Mouse (Mus musculus): Measurements from ENCODE around the gene Col20a1. TPM values are rescaled to one million over a fixed set of nuclear protein-coding genes. Genes with fewer than 3 reads are reported as not detected.
A peak's percentile ranks its signal among the peaks of the same experiment; 100 is the strongest.

The Col20a1 gene
- polyA plus RNA-seq, 1 experiment from 2014 or later: 0.93 TPM

DNA sequence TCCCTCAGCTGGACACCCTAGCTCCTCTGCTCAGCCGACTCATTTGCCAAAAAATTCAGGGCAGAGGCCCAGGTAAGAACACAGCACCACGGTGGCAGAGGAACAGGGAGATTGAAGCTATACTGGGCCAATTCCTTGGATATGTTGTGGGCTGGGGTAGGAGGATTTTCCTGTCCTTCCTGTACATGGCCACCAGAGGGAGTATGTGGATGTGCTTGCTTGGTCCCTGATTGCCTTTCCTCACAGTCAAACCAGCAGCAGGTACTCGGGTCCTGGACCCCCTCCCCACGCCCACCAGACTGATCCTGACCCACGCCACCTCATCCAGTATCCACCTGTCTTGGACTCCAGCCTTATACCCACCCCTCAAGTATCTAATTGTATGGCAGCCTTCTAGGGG is 10.1 kb downstream of the Col20a1 start:
- Histone ChIP-seq H3K27ac (no peak overlapping the region), H3K4me1 (no peaks in the 10 kb centered on the region), H3K4me2 (no peak overlapping the region), H3K27me3 (no peaks in the 10 kb centered on the region), H3K36me3 (no peaks in the 10 kb centered on the region), H3K9ac (no peak overlapping the region), H3K4me3 (no peak overlapping the region), H3K9me3 (no peaks in the 10 kb centered on the region)
- ATAC-seq (ENCODE audit: insufficient number of reproducible peaks, insufficient read depth, low FRiP score, low TSS enrichment, low read depth): no peak
- 12% methylated on average over 5 of the region's 5 CpGs for WGBS

DNA sequence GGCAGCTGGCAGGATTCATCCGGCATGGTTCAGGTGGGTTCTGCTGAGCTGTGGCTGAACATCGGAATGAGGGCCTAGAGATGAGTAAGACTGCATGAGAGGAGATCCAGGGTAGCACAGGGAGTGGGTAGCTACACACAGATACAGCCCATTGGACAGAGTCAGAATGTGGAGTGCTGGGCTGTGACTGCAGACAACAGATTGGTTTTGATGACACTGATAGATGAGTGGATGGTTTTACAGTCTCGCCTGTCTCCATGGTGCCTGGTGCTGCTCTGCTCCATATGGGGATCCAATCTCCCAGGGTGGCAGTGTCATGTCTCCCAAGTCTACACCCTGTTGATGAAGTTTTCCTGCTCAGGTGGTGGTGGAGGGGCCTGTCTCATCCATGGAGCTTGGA is 10.6 kb downstream of the Col20a1 start:
- no peak overlapping the region for H3K27ac ChIP-seq
- H3K36me3 ChIP-seq: no peaks in the 10 kb centered on the region
- ATAC-seq (ENCODE audit: insufficient number of reproducible peaks, insufficient read depth, low FRiP score, low TSS enrichment, low read depth): no peak
- H3K9me3 ChIP-seq: no peaks in the 10 kb centered on the region
- H3K4me1 ChIP-seq: no peaks in the 10 kb centered on the region
- no peak overlapping the region for H3K9ac ChIP-seq
- no peaks in the 10 kb centered on the region for H3K27me3 ChIP-seq
- no peak overlapping the region for H3K4me2 ChIP-seq
- 67% methylated on average over 3 of the region's 3 CpGs for WGBS
- no peak overlapping the region for H3K4me3 ChIP-seq

- Histone ChIP-seq H3K9me3 (no peaks in the 10 kb centered on the region), H3K4me2 (no peak overlapping the region), H3K9ac (no peak overlapping the region), H3K4me3 (no peak overlapping the region), H3K36me3 (no peaks in the 10 kb centered on the region), H3K27ac (no peak overlapping the region), H3K27me3 (no peaks in the 10 kb centered on the region), H3K4me1 (no peaks in the 10 kb centered on the region)
- ATAC-seq (ENCODE audit: insufficient number of reproducible peaks, insufficient read depth, low FRiP score, low TSS enrichment, low read depth): no peak
- WGBS: 59% methylated on average over 4 of the region's 4 CpGs
Observed at GRCm38 (mm10) chr2:181007054-181007453, 20.7 kb downstream of the Col20a1 start.

GRCm38 (mm10) chr2:181008339-181008738 is 22.0 kb downstream of the Col20a1 start:
- Histone ChIP-seq H3K27ac (no peak overlapping the region), H3K4me1 (no peaks in the 10 kb centered on the region), H3K36me3 (no peaks in the 10 kb centered on the region), H3K27me3 (no peaks in the 10 kb centered on the region), H3K4me3 (no peak overlapping the region), H3K9ac (no peak overlapping the region), H3K4me2 (no peak overlapping the region), H3K9me3 (no peaks in the 10 kb centered on the region)
- no peak for ATAC-seq (ENCODE audit: insufficient number of reproducible peaks, insufficient read depth, low FRiP score, low TSS enrichment, low read depth)
- 74% methylated on average over 5 of the region's 5 CpGs for WGBS

DNA sequence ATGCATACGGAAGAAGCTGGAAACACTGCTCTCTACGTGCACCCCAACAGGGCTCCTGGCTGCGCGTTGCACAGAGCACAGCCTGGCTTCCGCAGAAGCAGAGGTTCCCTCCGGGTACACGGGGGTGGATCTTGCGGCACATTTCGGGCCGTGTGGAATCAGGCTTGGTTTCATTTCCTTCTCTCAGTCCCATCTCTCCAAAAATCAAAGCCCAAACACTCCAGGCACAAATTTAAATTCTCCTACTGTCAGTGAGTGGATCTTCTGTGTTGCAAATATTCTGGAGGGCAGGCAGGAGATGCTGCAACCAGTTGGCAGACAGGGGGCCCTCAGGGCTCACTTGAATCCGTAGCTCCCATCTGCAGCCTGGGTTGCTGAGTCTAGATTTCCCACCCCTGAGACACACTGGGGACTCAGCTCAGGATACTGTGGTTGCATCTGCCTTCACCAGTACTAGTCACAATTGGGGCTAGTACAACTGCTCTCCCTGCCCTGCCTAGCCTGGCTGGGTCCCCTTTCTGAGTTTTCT is 45.1 kb downstream of the Col20a1 start:
- H3K9ac ChIP-seq: no peak overlapping the region
- no peaks in the 10 kb centered on the region for H3K4me1 ChIP-seq
- no peaks in the 10 kb centered on the region for H3K36me3 ChIP-seq
- no peak overlapping the region for H3K27ac ChIP-seq
- H3K4me2 ChIP-seq: no peak overlapping the region
- H3K27me3 ChIP-seq: peaks cover 4% of the 10 kb centered on the region; the same call in 1 of the 2 replicates
- 79% methylated on average over 11 of the region's 11 CpGs for WGBS
- H3K4me3 ChIP-seq: no peak overlapping the region
- H3K9me3 ChIP-seq: no peaks in the 10 kb centered on the region
- no peak for ATAC-seq (ENCODE audit: insufficient number of reproducible peaks, insufficient read depth, low FRiP score, low TSS enrichment, low read depth)

GRCm38 (mm10) chr2:181032407-181032806 is 46.1 kb downstream of the Col20a1 start:
- H3K4me3 ChIP-seq: no peak overlapping the region
- 47% methylated on average over 5 of the region's 5 CpGs for WGBS
- H3K27me3 ChIP-seq: peaks cover 13% of the 10 kb centered on the region
- H3K4me1 ChIP-seq: no peaks in the 10 kb centered on the region
- ATAC-seq (ENCODE audit: insufficient number of reproducible peaks, insufficient read depth, low FRiP score, low TSS enrichment, low read depth): no peak
- no peaks in the 10 kb centered on the region for H3K9me3 ChIP-seq
- no peak overlapping the region for H3K4me2 ChIP-seq
- H3K9ac ChIP-seq: no peak overlapping the region
- H3K36me3 ChIP-seq: no peaks in the 10 kb centered on the region
- H3K27ac ChIP-seq: no peak overlapping the region

DNA sequence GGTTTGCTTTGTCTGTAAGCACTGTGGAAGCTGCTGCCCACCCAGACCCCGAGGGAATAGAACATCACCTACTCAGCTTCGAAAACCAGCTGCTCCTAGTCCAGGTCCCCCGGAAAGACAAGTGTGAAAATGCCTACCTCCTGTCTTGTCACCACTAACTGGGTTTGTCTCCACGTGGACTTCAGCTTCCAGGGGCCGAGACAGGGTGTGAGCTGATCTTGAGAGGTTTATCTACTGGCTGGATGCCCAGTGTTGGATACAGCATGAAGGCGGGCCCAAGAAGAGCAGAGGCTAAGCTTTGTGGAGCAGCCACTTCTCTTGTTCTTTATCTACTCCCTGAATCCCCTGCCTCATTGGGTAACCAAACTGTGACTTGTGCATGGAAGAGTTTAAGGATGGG is 47.0 kb downstream of the Col20a1 start:
- no peak overlapping the region for H3K9ac ChIP-seq
- 71% methylated on average over 6 of the region's 6 CpGs for WGBS

DNA sequence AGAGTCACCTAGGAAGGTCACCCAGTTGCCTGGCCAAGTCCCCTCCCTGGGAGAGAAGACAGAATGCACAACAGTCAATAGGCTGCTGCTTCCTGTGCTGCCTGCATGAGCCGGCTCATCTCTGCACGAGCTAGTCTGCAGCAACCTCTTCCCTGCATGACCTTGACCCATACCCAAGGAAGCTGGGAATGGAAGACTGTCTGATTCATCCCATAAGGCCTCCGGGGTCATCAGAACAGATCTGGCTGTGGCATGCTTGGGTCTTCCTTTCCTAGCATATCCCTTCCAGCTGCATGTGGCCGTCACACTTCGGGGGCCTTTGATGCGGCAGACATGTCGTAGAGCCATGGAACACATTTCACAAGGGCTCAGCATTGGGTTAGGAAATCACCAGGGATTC is 48.9 kb downstream of the Col20a1 start:
- Histone ChIP-seq H3K4me2 (no peak overlapping the region), H3K4me3 (no peak overlapping the region), H3K27me3 (peaks cover 41% of the 10 kb centered on the region), H3K9me3 (no peaks in the 10 kb centered on the region), H3K36me3 (no peaks in the 10 kb centered on the region), H3K4me1 (peaks cover 18% of the 10 kb centered on the region), H3K9ac (no peak overlapping the region), H3K27ac (no peak overlapping the region)
- 71% methylated on average over 7 of the region's 7 CpGs for WGBS
- ATAC-seq (ENCODE audit: insufficient number of reproducible peaks, insufficient read depth, low FRiP score, low TSS enrichment, low read depth): no peak

More for the DNA sequence above, 47.0 kb downstream of the Col20a1 start:
- Histone ChIP-seq H3K27me3 (peaks cover 22% of the 10 kb centered on the region), H3K4me2 (no peak overlapping the region), H3K9me3 (no peaks in the 10 kb centered on the region), H3K36me3 (no peaks in the 10 kb centered on the region), H3K4me1 (peaks cover 6% of the 10 kb centered on the region; the same call in 1 of the 2 replicates), H3K27ac (no peak overlapping the region), H3K4me3 (no peak overlapping the region)
- ATAC-seq (ENCODE audit: insufficient number of reproducible peaks, insufficient read depth, low FRiP score, low TSS enrichment, low read depth): no peak

- Histone ChIP-seq H3K4me2 (no peak overlapping the region), H3K4me3 (no peak overlapping the region), H3K36me3 (no peaks in the 10 kb centered on the region), H3K9ac (no peak overlapping the region), H3K27ac (no peak overlapping the region), H3K4me1 (peaks cover 18% of the 10 kb centered on the region), H3K9me3 (no peaks in the 10 kb centered on the region), H3K27me3 (peaks cover 55% of the 10 kb centered on the region)
- no peak for ATAC-seq (ENCODE audit: insufficient number of reproducible peaks, insufficient read depth, low FRiP score, low TSS enrichment, low read depth)
- WGBS: 77% methylated on average over 6 of the region's 6 CpGs
Observed at GRCm38 (mm10) chr2:181036561-181036960, 50.2 kb downstream of the Col20a1 start.

- ATAC-seq (ENCODE audit: insufficient number of reproducible peaks, insufficient read depth, low FRiP score, low TSS enrichment, low read depth): no peak
- Histone ChIP-seq H3K4me3 (peak overlapping the region; percentile 65), H3K9ac (peak overlapping the region; percentile 70), H3K27me3 (peaks cover 70% of the 10 kb centered on the region), H3K4me2 (peak overlapping the region; percentile 97), H3K27ac (no peak overlapping the region), H3K36me3 (no peaks in the 10 kb centered on the region), H3K9me3 (no peaks in the 10 kb centered on the region), H3K4me1 (peaks cover 18% of the 10 kb centered on the region)
- WGBS: under 1% methylated on average over 60 of the region's 63 CpGs
Observed at GRCm38 (mm10) chr2:181038644-181039355, 52.5 kb downstream of the Col20a1 start.

DNA sequence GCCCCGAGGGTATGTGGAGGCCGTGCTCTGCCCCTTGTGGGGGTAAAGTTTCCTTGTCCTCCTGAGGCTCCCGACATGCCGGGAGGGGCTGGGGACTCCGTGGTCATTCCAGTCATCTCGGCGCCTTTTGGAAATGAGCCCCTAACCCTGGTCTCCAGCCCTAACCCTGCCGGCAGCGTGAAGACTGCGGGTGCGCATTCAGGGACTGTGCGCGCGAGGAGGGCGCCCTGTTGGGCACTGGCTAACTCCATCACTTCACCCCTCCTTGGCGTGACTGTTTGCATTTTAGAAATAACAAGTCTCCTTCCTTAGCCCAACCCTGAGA is 53.0 kb downstream of the Col20a1 start:
- H3K27ac ChIP-seq: no peak overlapping the region
- H3K4me2 ChIP-seq: peak overlapping the region; percentile 97
- peaks cover 70% of the 10 kb centered on the region for H3K27me3 ChIP-seq
- WGBS: under 1% methylated on average over 16 of the region's 16 CpGs
- ATAC-seq (ENCODE audit: insufficient number of reproducible peaks, insufficient read depth, low FRiP score, low TSS enrichment, low read depth): no peak
- H3K9me3 ChIP-seq: no peaks in the 10 kb centered on the region
- peak overlapping the region; percentile 65 for H3K4me3 ChIP-seq
- peaks cover 18% of the 10 kb centered on the region for H3K4me1 ChIP-seq
- peak overlapping the region; percentile 70 for H3K9ac ChIP-seq
- no peaks in the 10 kb centered on the region for H3K36me3 ChIP-seq

DNA sequence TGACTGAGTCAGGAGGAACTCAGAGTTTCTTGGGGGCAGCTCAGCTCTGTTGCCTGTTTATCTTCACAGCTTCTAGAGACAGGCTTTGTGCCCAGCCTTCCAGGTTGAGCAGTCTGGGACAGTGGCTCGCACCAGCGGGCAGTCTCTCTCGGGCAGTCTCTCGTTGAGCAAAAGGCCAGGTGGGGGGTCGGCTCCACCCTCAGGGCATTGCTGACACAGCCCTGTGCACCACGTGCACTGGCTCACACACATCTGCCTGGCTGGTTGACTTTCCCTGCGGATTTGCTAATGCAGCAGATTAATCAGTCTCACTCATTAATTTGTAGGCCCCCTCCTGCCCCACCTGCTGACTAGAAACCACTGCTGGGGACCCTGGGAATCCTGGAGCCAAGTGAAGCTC is 55.6 kb downstream of the Col20a1 start:
- H3K27ac ChIP-seq: no peak overlapping the region
- no peaks in the 10 kb centered on the region for H3K36me3 ChIP-seq
- 6% methylated on average over 7 of the region's 7 CpGs for WGBS
- peaks cover 18% of the 10 kb centered on the region for H3K4me1 ChIP-seq
- H3K9me3 ChIP-seq: no peaks in the 10 kb centered on the region
- peaks cover 62% of the 10 kb centered on the region for H3K27me3 ChIP-seq
- no peak overlapping the region for H3K9ac ChIP-seq
- H3K4me2 ChIP-seq: no peak overlapping the region
- no peak for ATAC-seq (ENCODE audit: insufficient number of reproducible peaks, insufficient read depth, low FRiP score, low TSS enrichment, low read depth)
- no peak overlapping the region for H3K4me3 ChIP-seq

Measured in embryonic facial prominence, embryonic 13.5 days (tissue).